Mouse (Mus musculus): ENCODE measurements around the gene D430042O09Rik.
A peak's percentile ranks its signal among the peaks of the same experiment; 100 is the strongest.
"Not testable (repeated sequence)": the region's sequence is repeated elsewhere in the genome, so short reads cannot be mapped to it uniquely, and the experiment has no call there.

The D430042O09Rik gene

DNA sequence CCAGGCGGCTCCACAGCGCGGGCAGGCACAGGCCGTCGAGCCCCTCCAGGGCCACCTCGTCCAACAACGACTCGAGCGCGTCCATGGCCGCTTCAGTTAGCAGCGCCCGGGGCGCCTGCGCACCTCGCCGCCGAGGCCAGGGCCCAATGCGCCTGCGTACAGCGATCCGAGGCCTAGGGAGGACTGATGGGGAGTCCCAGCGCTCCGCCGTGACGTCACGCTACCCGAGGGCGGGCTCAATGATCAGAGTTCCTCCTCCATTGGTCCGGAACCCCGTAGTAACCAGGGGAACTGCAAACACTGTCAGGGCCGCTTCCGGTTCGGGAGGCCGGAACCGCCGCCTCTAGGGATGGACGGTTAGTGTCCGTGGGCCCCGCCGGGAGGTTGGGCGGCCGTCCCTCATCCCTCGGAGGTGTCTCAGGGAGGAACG is at the start of gene D430042O09Rik, which contains the start of gene Gtf3c1:
Gene D430042O09Rik (plus strand): TSS at position 296 of the 430 bp plus-strand sequence.
Gene Gtf3c1 (minus strand): TSS at position 188 of the 430 bp plus-strand sequence.
- peak; percentile 100 for DNase-seq (ENCODE audit: low spot score in 2 of 2)

DNA sequence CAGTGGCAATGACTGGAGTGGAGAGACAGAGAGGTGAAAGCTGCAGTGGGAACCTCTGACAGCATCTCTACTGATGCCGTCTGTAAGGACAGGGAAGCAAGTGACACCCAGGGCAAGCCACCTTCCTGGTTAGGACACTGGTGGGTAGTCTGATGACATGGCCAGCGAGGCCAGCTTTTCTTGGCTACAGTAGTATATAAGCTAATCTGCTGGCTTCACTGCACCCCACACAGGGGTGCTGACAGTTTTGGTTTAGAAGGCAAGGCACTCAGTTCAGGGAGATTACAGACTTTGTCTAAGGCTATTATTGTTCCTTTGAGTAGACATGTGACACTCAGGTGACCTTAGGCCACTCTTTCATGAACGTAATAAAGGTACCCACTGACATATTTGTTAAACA is 44.0 kb upstream of the D430042O09Rik start:
- no peak for DNase-seq (ENCODE audit: low spot score in 2 of 2)

- no peak for DNase-seq (ENCODE audit: low spot score in 2 of 2)
Measured at GRCm38 (mm10) chr7:125670865-125671264, 36.8 kb upstream of the D430042O09Rik start.

GRCm38 (mm10) chr7:125671396-125671795 is 36.3 kb upstream of the D430042O09Rik start:
- no peak for DNase-seq (ENCODE audit: low spot score in 2 of 2)

DNA sequence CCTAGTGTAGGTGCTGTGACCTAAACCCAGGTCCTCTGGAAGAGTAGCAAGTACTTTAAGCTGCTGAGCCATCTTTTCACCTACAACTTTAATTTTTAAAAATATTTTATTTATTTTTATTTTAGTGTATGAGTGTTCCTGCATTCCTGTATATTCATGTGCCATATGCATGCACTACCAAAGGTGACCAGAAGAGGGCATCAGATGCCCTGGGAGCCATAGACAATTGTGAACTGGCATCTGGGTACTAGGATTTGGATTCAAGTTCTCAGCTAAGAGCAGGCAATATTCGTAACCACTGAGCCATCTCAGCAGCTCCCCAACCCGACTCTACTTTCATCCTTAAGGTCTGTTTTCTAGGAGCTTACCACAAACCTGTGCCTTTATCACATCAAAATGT is 32.8 kb upstream of the D430042O09Rik start:
- peak; percentile 25 to 47 for DNase-seq (ENCODE audit: low spot score in 2 of 2)

DNA sequence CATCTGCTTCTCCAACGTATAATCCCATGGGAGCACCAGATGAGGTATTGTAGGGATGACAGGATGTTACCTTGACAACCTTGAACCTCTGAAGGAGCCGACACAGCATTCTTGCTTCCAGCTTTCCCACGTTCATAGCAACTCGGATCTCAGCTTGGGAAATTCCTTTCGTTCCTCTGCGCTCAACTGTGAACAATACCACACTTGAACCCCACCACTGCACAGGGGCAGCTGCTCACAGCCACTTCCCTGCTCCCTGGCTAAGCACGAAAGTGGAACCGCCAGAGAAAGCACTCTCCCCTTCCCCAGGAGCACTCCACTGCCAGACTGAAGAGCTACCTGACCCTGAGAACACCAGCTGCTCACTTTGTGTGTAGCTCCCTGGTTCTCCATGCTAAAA is 28.9 kb upstream of the D430042O09Rik start:
- no peak for DNase-seq (ENCODE audit: low spot score in 2 of 2)

GRCm38 (mm10) chr7:125679936-125680335 is 27.8 kb upstream of the D430042O09Rik start:
- DNase-seq (ENCODE audit: low spot score in 2 of 2) = no peak

- no peak for DNase-seq (ENCODE audit: low spot score in 2 of 2)
Measured at GRCm38 (mm10) chr7:125690516-125690915, 17.2 kb upstream of the D430042O09Rik start.

GRCm38 (mm10) chr7:125694056-125694455 is 13.6 kb upstream of the D430042O09Rik start:
- no peak for DNase-seq (ENCODE audit: low spot score in 2 of 2)

DNA sequence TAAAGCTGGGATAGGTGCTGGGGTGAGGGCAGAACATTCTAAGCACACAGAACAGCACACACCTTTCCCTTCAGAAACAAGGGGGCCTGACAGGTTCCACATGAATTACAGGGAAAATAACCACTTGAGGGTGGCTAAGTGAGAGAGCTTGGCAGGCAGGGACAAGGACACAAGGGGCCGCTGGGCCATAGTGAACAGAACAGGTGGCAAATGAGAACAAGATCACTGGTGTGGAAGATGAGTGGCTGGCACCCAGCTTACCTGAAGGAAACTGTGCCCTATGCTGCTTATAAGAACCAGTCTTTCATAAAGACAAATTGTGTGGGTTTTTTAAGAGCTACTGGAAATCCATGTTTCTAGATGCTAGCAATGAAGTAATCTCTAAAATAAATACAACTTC is 4.9 kb upstream of the D430042O09Rik start:
- DNase-seq (ENCODE audit: low spot score in 2 of 2) = no peak

GRCm38 (mm10) chr7:125707186-125707585 is 502 bp upstream of the D430042O09Rik start:
- no peak for DNase-seq (ENCODE audit: low spot score in 2 of 2)

DNA sequence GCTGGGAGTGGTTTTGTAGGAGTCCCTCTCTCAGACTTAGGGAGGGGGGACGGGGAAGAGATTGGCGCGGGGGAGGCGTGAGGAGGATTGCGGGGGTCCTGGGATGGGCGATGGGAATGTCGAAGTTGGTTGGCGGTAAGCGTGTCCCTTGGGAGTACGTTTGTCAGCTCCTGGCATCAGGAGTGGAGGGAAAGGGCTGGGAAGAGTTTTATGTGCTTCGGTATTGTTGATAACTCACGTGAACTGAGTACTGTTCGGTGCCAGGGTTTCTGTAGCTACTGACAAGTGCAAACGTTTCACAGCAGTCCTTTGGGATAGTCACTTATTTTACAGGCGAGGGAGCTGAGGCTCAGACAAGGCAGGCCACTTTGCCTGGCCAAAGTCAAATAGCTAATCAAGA is 412 bp downstream of the D430042O09Rik start:
- DNase-seq (ENCODE audit: low spot score in 2 of 2) = no peak

DNA sequence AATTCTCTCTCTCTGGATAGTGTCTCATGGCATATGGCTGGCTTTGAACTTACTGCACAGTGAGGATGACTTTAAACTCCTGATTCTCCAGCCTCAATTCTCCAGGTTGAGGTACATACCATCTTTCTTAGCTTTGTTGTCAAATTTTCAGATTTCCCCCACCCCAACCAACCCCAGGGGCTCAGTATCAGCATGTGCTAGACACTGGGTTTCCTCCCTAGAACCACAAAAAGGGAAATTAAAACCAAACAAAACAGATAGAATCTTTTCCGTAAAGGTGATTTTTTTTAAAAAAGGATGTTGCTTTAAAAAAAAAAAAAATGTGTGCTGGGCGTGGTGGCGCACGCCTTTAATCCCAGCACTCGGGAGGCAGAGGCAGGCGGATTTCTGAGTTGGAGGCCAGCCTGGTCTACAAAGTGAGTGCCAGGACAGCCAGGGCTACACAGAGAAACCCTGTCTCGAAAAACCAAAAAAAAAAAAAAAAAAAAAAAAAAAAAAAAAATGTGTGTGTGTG is 5.9 kb downstream of the D430042O09Rik start:
- not testable (repeated sequence) for DNase-seq (ENCODE audit: low spot score in 2 of 2)

- DNase-seq (ENCODE audit: low spot score in 2 of 2) = no peak
Measured at GRCm38 (mm10) chr7:125714803-125715202, 7.1 kb downstream of the D430042O09Rik start.

DNA sequence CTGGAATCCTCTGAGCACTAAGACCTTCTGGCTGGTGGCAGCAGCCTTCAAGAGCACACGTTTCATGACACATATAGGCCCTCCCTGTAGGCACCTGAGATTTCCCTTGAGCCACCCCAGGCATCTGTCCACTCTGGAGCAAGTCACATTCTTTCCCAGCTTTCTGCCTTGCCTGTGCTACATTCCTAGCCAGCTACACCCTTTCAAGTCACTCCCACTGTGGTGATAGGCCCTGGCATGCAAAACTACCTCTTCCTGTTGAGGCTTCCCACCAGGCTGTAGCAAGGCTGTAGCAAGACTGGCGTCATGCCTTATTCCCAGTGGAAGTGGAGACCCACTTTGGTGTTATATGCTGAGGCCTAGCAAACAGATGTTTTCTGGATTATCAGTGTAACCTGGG is 9.0 kb downstream of the D430042O09Rik start:
- DNase-seq (ENCODE audit: low spot score in 2 of 2) = no peak

DNA sequence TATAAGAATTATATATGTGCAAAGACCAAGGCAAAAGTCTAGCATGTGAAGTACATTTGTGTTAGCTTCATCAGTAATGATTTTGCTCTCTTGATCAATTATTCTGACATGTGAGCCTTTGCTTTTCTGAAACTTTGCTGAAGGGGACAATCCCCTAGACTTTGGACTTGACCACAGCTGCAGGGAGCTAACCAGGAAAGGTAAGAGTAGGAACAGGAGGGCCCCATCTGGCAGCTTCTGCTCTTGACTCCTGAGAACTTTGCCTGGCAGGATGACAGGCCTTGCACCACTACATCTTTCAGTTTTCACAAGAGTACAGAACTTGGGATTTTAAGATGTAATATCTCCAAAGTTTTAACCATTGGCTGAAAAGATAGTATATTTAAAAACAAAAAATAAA is 9.9 kb downstream of the D430042O09Rik start:
- no peak for DNase-seq (ENCODE audit: low spot score in 2 of 2)

GRCm38 (mm10) chr7:125720370-125720769 is 12.7 kb downstream of the D430042O09Rik start:
- DNase-seq (ENCODE audit: low spot score in 2 of 2) = no peak

- DNase-seq (ENCODE audit: low spot score in 2 of 2) = no peak
Measured at GRCm38 (mm10) chr7:125721033-125721432, 13.3 kb downstream of the D430042O09Rik start.

DNA sequence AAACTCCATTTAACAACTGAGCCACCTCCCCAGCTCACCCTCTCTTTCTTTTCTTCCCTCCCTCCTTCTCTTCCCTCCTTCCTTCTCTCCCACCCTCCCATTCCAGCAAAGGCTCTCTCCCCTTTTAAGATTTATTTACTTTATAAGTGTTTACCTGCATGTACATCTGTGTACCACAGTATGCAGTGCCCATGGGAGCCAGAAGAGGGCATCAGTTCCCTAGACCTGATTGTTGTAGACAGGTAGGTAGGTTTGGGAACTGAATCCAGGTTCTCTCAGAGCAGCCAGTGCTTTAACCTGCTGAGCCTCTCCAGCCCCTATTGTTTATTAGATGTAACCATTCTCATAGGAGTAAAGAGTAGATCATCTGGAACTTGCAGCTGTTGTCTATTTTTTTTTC is 14.4 kb downstream of the D430042O09Rik start:
- DNase-seq (ENCODE audit: low spot score in 2 of 2) = no peak

- no peak for DNase-seq (ENCODE audit: low spot score in 2 of 2)
Measured at GRCm38 (mm10) chr7:125723189-125723972, 15.7 kb downstream of the D430042O09Rik start.

DNA sequence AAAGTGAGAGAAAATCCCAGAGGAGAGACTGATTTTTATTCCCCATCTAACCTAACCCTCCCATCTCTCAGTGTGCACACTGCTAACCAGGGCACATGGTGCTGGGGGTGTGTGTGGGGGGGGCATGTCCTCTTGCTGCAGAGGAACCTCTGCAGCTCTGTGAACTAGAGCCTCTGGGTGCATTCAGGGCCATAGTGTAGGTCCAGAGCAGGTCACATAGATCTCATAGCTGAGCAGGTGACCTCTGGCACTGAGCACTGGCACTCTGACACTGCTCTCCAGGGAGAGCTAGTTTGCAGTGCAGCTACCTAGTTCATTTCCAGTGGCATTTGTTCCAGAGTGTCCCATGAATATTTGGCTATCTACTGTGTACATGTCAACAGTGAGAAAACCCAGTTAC is 24.0 kb downstream of the D430042O09Rik start:
- DNase-seq (ENCODE audit: low spot score in 2 of 2) = no peak

GRCm38 (mm10) chr7:125733791-125734190 is 26.1 kb downstream of the D430042O09Rik start:
- DNase-seq (ENCODE audit: low spot score in 2 of 2) = no peak

DNA sequence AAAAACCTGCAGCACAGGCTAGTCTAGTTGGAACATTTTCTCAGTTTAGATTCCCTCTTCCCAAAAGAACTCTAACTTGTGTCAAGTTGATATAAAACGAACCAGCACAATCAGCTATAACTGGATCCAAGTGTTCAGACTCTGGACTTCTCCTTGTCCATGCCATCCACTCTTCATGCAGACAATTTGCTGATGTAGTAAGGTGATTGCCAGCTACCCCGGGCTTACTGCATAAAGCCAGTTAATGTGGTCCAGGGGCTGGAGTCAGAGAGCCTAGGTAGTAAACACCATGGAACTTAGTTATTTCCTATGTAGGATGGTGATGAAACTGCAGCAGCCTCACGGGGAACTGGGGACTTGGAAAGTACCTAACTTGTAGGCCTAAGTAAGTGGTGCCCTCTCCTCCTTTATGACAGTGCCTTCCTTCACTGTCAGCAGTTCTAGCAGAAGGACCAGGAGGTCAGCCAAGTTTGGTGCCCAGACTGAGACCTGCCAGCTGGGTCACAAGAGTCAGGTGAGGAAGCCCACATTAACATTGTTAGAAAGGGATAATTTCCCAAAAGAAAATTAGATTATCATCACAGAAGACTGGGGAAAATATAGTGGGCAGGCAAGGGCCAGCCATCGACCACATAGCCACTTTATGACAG is 28.8 kb downstream of the D430042O09Rik start:
- DNase-seq (ENCODE audit: low spot score in 2 of 2) = no peak
